Mouse (Mus musculus): ENCODE data around the gene Gje1. TPM values are rescaled to one million over a fixed set of nuclear protein-coding genes. Genes with fewer than 3 reads are reported as not detected.

The Gje1 gene
- polyA plus RNA-seq (2012; rRNA removed): not detected in 2 replicates

DNA sequence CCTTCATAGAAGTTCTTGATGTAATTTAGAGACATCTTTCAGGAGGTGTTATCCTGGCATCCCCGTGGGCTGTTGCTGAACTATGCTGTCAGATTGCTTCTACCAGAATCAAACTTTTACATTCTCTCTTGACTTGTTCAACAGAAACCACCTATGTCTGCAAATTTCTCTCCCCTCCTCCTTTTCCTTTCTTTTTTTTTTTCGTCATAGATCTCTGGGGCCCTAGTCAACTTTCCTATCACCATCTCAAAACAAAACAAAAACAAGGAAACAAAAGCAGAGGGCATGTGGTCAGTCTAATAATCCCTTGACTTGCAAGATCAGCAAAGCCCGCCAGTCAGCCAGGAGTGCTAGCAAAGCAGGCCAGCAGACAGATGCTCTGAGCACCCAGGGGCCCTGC lies at the start of gene Gje1:
Gene Gje1, minus strand, starts transcription at position 101 of the 400 bp plus-strand sequence.

DNA sequence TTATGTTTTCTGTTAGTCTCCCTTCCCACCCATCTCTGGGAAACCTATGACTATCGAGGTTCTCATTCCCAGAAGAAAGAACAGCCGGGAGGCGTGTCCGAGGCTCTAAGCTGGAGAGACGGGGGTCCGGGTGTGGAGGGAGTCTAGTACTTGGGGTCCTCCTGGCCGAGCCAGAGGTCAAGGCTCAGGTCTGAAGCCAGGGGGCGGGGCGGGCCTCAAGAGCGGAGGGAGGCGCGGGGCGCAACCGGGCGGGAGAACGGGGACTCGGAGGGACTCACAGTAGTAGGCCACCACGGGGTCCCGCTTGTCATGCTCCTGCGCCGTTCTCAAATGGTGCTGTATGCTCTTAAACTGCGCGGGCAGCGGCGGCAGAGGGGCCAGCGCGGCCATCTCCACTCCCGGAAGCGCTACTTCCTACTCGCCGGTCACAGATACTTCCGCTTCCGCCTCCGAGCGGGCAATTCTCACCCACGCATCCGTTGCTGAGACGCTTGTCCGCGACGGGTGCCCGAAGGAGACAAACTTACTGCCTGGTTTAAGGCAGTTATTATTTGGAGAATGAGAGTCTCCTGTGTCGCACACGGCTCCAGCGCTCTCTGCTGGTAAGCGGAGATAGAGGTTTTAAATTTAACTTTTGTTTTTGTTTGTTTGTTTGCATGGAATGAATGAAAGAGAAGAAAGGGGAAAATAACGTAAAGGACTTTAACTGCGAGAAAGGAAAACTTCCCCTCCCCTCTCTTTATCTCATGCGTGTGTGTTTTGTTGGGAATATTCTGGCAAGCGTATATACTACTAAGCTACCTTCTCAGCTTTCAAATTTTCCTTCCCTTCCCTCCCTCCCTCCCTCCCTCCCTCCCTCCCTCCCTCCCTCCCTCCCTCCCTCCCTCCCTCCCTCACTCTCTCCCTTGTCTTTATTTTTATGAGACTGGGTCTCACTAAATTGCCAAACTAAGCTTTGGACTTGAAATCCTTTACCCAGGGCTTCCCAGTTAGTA lies 12.6 kb downstream of the Gje1 start, which contains the start of the genes Vta1 and Nmbr:
Gene Vta1, minus strand, starts transcription at position 489 of the 995 bp plus-strand sequence.
Gene Nmbr, plus strand, starts transcription at position 520 of the 995 bp plus-strand sequence.

Other genes with a start within 250 kb of the Gje1 start
- 0.79 and 1.00 TPM in 2 replicates for gene Adgrg6, start 172.6 kb downstream of the Gje1 start, polyA plus RNA-seq (2012; rRNA removed)
- gene Vta1, start 12.7 kb downstream of the Gje1 start, polyA plus RNA-seq (2012; rRNA removed): 23.7 and 27.6 TPM in 2 replicates
- 0.06 TPM in 1 of 2 replicates, not detected in the other for gene Nmbr, start 12.6 kb downstream of the Gje1 start, polyA plus RNA-seq (2012; rRNA removed)